Mouse (Mus musculus) left cerebral cortex, postnatal 10 days (tissue): Measurements from ENCODE around the gene Fam169a. TPM values are rescaled to one million over a fixed set of nuclear protein-coding genes. Genes with fewer than 3 reads are reported as not detected.

ENCODE experiments used
- DNase-seq, 2 experiments: peaks; one replicate each; pipeline ENCODE4 v3.0.0; 2021 to 2022; ENCODE audit warnings: low spot score in 2 of 2, mixed read lengths in 1 of 2; ENCODE audit errors: extremely low spot score in 1 of 2
- intact Hi-C: fragments of 180-260 bp; cut with DNase I; formaldehyde crosslinking; loops from one replicate; pipeline ENCODE4 v1.15.1; 2025
- total RNA-seq, 2 experiments: library from RNA; stranded (reverse); gene quantifications; 2 replicates each; pipeline ENCODE4 v1.2.3; 2021

The Fam169a gene
- total RNA-seq, 2 experiments from 2014 or later: 48.0 to 49.2 TPM

DNA sequence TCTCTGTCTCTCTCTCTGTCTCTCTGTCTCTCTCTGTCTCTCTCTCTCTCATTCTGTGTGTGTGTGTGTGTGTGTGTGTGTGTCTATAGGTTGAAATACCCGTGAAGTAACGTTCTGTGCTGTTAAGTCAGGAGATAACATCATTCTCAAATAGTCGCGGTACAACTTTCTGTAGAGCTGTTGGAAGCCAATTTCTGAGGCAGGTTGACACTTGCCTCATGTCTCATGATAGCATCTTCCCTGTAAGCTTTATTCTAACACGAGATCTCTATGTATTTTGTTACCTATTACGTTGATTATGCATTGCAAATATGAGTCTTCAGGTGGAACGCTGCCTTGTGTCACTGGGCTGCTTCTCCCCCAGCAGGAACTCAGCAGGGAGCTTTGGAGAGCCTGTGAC lies 75.2 kb downstream of the Fam169a start:
- intact Hi-C loops: no loop called here
- no peak for DNase-seq

DNA sequence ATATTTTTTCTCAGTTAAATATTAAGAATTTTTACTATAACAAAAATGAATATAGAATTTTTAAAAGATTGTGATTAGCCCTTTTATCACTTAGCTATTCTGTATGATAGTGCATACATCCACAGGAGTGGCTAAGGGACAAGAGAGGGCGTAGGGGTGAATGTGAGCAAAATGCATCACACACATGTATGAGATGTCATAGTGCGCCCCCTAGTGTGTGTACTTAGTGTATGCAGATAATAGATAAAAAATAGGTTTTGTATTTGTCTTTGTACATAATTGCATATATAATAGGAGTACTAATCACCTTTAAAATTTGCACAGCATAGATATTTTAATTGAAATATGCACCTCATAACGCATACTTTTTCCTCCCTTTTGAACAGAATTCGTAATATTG lies 78.7 kb downstream of the Fam169a start:
- peak in 1 of 2 experiments; percentile 32 for DNase-seq
- intact Hi-C loops: no loop called here

DNA sequence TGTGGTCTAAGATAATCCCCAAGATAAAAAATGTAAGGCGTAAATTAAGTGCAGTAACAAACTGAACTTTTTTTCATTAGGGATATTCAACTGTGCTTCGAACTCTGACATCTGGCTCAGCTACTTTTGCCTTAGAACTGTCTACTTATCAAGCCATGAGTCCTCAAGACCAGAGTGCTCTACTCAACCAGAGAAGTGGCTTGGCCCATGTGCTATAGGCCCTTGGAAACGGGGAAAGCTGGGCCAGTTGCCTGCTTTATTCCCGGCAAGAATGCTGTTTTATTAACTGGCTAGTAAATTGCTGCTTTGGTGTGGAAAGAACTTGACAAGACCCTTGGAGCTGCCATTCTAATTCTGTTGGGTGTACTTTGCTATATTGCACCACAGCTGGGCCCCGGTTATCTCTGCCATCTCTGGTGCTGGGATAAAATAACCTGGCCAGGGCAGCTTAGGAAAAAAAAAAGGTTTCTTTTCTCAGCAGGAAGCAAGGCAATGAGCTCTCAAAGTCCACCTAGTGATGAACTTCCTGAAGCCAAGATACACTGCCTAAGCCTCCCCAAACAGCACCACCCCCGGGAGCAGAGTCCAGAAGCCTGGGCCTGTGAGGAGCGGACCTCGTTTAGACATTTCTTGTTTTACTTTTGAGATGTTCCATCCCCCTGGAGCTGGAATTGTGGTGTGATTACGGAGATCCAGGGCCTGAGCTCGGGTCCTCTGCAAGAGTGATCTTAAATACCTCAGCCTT lies 108.6 kb downstream of the Fam169a start:
- no peak for DNase-seq
- intact Hi-C loops: no loop called here

DNA sequence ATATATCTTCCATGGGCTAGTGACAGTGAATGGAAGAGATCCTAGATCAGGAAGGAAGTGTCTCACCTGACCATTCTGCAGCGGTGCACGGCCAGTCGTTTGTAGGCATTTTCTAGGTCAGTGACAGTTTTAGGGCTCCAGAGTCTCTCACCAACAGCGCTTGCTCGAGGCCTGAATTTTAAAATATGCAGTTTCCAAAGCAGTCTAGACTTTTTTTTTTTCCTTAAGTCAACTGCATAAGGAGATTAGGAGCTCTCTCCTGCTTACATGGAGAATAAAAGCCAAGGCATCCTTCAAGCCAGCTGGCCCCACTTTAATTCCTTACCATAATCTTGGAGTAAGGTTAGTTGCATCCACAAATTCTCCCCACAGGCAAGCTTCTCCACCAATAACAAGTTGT lies 109.6 kb downstream of the Fam169a start:
- intact Hi-C loops: no loop called here
- DNase-seq: no peak

DNA sequence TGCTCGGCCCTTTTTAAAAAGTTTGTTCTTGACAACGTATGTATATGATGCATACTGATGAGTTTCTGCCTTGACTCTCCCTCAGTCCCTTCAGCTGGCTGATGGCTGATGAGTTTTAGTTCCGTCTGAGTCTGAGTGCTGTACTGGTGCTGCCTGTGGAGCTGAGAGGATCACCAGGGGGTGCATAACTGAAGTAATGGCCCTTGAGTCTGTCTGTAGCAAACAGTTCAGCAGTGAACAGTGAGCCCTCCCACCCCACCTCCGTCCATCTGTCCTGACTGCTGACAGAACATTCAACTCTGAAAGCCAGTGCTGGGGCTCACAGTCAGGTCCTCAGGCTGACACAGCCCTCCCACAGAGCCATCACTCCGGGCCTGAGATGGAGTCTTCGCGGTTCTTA lies 111.9 kb downstream of the Fam169a start:
- intact Hi-C loops: no loop called here
- no peak for DNase-seq

DNA sequence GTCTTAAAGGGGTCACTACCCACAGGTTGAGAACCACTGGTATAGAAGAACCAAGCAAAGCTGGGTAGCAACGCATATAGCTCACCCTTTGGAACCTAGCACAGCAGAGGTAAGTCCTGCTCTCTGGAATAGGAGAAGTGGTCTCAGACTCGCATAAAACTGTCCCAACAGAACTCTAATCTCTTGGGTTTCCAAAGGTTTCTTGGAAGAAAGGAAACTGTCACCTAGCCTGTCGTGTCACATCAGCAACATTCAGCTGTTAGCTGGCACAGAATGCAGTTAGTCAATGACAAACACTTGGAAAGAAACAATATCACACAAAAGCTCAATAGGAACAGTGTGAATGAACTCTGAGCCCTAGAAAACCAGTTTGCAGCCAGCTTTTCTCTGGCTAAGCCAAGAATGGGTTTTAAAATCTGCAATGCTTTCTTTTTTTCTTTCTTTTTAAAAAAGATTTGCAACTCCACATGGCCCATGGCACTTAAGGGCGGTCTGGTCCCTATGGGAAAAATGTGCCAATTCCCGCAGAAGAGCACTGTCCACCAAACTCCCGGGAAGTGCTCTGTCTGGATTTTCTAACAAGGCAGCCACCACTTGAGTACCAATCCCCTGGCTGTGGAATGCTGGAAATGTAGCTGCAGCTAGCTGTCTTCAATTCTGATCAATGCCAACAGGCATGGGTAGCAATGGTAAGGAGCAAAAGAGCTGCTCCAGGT lies 113.2 kb downstream of the Fam169a start:
- DNase-seq: no peak
- intact Hi-C loops: no loop called here

Other genes with a start within 250 kb of the Fam169a start
- 1 to 10 TPM; 3.6 to 4.2 TPM for gene Gcnt4, start 142.6 kb upstream of the Fam169a start, total RNA-seq
- not detected for gene 1700029F12Rik, start 32.9 kb upstream of the Fam169a start, total RNA-seq
- gene Gm6169, start 32.0 kb downstream of the Fam169a start, total RNA-seq: 1 to 10 TPM in 1 of 2 experiments, not detected in 1; 4.3 TPM
- gene Gfm2, start 70.7 kb downstream of the Fam169a start, total RNA-seq: 10 to 100 TPM; 24.5 to 27.2 TPM
- 10 to 100 TPM; 53.7 to 55.4 TPM for gene Nsa2, start 70.7 kb downstream of the Fam169a start, total RNA-seq
- gene Hexb, start 131.1 kb downstream of the Fam169a start, total RNA-seq: 10 to 100 TPM; 90.1 to 93.4 TPM
- gene Enc1, start 173.8 kb downstream of the Fam169a start, total RNA-seq: 100 to 1,000 TPM; 492 to 530 TPM